Mouse (Mus musculus) heart, postnatal 4 days (tissue): ENCODE results near the gene Slc28a1. TPM values are rescaled to one million over a fixed set of nuclear protein-coding genes. Genes with fewer than 3 reads are reported as not detected.
"Not testable (repeated sequence)": the region's sequence is repeated elsewhere in the genome, so short reads cannot be mapped to it uniquely, and the experiment has no call there.

ENCODE experiments used
- DNase-seq: peaks from one replicate; pipeline ENCODE4 v3.0.0; 2021
- total RNA-seq, 2 experiments: library from RNA; stranded (reverse); gene quantifications; 2 replicates each; pipeline ENCODE4 v1.2.3; 2021

Gene Slc28a1
- total RNA-seq, 2 experiments from 2014 or later = 0.33 TPM; not detected in 1

GRCm38 (mm10) chr7:81125215-81126175 lies 10.9 kb downstream of the Slc28a1 start:
- DNase-seq = no peak

DNA sequence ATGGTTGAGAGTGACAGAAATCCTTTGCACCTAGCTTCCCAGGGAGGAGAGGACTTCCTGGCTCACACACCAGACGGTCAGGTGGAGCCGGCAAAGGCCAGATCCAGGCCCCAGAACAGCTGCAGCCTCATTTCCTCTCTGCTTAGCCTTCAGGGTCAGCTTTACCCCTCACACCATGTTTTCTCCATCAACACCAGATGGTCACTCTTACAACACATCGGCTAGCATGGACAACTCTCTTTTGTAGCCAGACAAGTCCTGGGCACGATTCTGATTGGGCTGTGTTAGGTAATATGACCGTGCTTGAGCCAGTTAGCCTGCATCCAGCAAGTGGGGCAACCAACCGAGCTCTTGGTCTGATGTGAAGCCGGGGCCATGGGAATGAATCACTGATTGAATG lies 17.3 kb downstream of the Slc28a1 start:
- DNase-seq = peak; percentile 34

DNA sequence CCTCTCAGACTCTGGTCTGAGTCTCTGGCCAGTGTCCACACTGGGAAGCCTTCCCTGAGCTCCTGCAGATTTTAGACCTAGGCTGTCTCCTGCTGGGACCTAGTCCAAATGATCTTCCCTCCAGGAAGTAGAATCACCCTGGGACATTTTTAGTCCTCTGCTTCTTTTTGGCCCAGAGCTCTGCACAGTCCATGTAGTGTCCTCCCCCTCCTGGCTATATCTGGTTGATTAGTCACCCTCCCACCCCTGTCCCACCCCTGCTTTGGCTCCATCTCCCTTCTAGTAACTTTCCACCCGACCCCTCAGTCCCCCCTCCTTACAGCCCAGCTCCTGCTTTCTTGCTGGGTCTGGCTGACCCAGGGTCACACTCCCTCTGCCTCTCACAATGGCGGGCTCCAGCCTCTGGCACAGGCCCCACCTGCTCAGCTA lies 18.3 kb downstream of the Slc28a1 start:
- DNase-seq = peak; percentile 68

DNA sequence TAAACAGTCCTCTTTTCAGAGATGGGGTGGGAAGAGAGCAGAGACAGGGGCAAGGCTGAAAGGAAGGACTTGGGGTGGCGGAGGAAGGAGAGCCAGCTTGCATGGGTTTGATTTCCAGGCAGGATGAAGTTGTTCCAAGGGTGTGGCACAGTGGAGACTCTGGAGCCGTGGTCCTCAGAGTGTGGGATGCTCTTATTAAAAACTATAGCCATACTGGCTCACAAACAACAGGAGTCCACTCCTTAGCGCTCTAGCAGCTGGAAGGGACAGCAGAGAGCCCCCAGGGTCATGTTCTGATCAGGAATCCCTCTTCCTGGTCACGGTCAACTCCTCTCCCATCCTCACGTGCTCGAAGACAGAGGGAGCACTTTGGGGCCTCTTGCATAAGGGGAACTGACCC lies 18.8 kb downstream of the Slc28a1 start:
- no peak for DNase-seq

GRCm38 (mm10) chr7:81133941-81134340 lies 19.3 kb downstream of the Slc28a1 start:
- no peak for DNase-seq

GRCm38 (mm10) chr7:81134614-81135067 lies 20.0 kb downstream of the Slc28a1 start:
- DNase-seq = peak; percentile 86

- DNase-seq = no peak
Observed at GRCm38 (mm10) chr7:81137292-81137691, 22.7 kb downstream of the Slc28a1 start.

DNA sequence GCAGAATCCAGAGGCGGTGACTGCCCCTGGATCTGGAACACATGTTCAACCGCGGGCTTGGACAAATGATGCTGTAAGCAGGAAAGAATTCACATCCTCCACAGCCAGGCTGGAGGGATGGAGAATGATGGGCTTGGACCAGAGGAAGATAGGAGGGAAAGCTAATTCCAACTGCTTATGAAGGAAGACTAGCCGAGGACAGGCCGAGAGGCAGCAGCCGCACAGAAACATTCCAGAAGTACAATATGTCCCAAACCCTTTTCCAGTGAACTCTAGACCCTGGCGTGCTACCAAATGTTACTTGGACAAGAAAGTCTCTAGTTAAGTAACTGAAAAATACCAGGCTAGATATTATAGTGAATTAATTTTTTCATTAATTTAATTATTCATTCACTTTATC lies 24.5 kb downstream of the Slc28a1 start:
- DNase-seq = peak; percentile 63

DNA sequence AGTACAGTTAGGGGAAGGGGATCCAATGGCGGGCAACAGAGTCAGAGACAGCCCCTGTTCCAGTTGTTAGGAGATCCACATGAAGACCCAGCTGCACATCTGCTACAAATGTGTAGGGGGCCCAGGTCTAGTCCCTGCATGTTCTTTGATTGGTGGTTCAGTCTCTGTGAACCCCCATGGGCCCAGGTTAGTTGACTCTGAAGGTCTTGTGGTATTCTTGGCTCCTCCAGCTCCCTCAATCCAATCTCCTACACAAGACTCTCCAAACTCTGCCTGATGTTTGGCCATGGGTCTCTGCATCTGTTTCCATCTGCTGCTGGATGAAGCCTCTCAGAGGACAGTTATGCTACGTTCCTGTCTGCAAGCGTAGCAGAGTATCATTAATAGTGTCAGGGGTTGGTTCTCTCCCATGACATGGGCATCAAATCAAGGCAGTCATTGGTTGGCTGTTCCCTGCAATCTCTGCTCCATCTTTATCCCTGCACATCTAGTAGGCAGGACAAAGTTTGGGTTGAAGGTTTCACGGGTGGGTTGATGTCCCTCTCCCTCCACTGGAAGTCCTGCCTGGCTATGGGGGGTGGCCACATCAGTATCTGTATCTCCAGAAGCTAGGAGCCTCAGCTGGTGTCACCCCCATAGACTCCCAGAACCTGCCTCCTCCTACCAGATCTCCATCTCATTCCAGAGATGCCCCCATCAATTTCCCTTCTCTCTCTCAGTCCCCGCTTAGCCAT lies 25.2 kb downstream of the Slc28a1 start:
- DNase-seq = no peak

DNA sequence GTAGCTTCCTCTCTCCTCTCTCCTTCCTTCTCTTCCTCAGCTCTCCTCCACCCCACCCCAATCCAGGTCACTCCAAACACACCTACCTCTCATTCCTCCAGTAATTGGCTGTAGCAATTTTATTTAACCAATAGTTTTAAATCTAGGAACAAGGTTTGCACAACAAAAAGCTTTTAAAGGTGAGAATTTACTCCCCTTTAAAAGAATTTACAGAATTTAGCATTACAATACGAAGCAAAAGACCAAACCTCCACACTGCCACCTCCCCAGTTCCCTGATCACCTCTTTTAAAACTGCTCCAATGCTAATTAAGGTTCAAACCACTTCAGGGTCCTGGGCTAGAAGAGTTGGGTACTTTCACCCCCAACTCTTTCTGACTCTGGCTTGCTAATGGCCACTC lies 26.9 kb downstream of the Slc28a1 start:
- DNase-seq = no peak

- not testable (repeated sequence) for DNase-seq
Observed at GRCm38 (mm10) chr7:81143056-81143455, 28.5 kb downstream of the Slc28a1 start.

DNA sequence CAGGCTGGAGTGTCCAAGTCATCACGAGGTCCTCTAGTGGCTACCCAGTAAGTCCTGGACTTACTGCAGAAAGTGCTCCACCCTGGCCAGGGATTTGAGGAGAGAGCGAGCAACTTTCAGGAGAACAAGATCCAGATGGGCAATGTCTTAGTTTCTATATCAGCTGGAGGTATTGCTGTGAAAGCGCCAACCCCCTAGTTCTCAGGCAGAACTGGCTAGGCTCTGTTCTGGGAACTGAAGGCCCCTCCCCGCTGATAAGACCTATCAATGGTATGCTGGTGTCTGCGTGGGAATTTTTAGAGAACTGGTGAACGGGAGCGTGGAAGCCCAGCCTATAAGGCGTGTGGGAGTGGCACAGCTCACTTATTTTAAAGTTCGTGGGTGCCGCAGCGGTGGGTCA lies 35.2 kb downstream of the Slc28a1 start:
- DNase-seq = peak; percentile 47

- DNase-seq = no peak
Observed at GRCm38 (mm10) chr7:81151216-81151615, 36.6 kb downstream of the Slc28a1 start.

GRCm38 (mm10) chr7:81152306-81152705 lies 37.7 kb downstream of the Slc28a1 start:
- no peak for DNase-seq

GRCm38 (mm10) chr7:81152826-81153225 lies 38.2 kb downstream of the Slc28a1 start:
- DNase-seq = no peak

DNA sequence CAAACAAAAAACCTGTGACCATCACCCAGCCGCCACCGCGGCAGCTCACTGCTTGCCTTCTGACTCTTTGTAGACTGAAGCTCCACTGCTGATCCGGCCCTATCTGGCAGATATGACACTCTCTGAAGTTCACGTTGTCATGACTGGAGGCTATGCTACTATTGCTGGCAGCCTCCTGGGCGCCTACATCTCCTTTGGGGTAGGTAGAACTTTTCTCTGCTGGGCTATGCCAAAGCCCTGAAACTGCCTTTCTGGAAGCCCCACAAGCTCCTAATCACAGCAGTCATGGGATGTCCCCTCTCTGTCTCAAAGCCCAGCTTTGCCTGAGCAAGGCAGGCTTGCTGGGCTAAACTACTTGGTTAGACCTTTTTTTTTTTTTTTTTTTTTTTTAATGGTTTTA lies 38.7 kb downstream of the Slc28a1 start:
- DNase-seq = no peak

DNA sequence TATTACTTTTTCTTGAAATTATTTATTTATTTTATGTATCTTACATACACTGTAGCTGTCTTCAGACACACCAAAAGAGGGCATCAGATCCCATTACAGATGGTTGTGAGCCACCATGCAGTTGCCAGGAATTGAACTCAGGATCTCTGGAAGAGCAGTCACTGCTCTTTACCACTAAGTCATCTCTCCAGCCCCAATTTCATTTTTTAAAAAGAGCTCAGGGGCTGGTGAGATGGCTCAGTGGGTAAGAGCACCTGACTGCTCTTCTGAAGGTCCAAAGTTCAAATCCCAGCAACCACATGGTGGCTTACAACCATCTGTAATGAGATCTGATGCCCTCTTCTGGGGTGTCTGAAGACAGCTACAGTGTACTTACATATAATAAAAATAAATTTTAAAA lies 39.6 kb downstream of the Slc28a1 start:
- DNase-seq = not testable (repeated sequence)

DNA sequence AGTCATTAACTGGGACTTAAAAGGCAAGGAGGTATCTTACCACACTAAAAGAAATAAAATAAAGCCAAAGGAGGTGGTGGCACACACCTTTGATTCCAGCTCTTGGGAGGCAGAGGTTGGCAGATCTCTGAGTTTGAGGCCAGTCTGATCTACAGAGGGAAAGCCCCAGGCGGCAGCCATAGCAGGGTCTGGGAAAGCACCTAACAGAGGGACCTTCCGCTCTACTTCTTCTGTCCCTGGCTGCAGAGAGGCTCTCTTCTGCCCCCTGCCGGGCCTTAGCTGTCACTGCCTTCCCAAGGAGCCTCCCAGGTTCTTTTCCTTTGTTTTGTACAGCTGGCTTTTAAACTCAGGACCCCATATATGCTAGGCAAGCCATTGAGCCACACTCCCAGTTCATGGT lies 40.4 kb downstream of the Slc28a1 start:
- DNase-seq = peak; percentile 76

DNA sequence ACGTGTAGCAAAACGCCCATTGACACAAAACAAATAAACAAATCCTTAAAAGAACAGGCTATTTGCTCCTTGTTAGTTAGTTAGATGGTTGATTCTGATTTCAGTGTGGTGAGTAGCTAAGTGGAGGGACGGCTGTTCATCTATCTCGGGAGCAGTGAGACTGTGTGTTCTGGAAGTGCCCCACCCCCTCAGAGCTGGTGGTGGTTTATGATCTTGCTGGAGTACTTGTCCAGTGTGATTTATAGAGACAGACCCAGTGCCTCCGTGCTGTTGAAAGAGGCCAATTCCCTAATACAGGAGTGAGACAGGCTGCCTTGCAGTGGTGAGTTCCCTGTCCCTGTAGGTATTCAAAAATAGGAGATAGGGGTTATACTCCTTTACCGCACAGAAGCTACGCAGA lies 44.3 kb downstream of the Slc28a1 start:
- no peak for DNase-seq

DNA sequence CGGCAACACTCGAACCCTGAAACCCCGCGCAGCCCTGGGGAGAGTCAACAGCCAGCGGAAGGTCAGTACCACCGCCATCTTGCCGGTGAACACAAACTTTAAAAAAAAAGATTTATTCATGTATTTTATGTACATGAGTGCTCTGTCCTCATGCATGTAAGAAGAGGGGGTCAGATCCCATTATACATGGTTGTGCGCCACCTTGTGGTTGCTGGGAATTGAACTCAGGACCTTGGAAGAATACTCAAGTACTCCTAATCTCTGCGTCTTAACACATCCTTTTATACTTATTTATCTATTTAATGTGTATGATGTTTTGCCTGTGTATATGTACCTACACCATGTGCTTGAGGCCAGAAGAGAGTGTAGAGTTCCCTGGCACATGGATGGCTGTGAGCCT lies 47.1 kb downstream of the Slc28a1 start:
- DNase-seq = peak; percentile 58

GRCm38 (mm10) chr7:81162345-81162744 lies 47.7 kb downstream of the Slc28a1 start:
- DNase-seq = peak; percentile 88

DNA sequence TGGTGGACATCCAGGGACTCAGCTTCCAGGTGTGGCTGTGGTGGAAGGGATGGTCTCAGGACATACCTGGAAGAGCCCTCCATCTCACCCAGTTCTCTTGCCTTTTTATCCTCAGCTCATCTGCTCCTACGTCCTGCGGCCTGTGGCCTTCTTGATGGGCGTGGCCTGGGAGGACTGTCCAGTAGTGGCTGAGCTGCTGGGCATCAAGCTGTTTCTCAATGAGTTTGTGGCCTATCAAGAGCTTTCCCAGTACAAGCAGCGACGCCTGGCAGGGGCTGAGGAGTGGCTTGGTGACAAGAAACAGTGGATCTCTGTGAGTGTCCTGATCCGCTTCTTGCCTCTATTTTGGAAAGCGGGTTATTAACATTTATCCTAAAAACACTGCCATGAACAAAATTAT lies 49.8 kb downstream of the Slc28a1 start:
- no peak for DNase-seq

GRCm38 (mm10) chr7:81167124-81167523 lies 52.5 kb downstream of the Slc28a1 start:
- DNase-seq = peak; percentile 57
